Comparison of ENCODE assay signal across 8 mouse cellular contexts in genomic region chr4:31419240-31419639, GRCm38 (mm10).
DNase-seq lines count a peak whose midpoint lies in the region; ATAC-seq and TF ChIP-seq lines count a peak whose summit lies in the region.

No protein-coding gene starts in this region.

- ATAC-seq in common myeloid progenitor, adult 5-6 weeks (replicated peaks; ENCODE audit: low read depth, poor library complexity, severe bottlenecking): peak; percentile 73
- no peak; the same call in 1 of the 2 replicates for ATAC-seq in megakaryocyte-erythroid progenitor cell, adult 5-6 weeks (replicated peaks; ENCODE audit: low FRiP score, low TSS enrichment, poor library complexity, severe bottlenecking)

- no peak for TF ChIP-seq POLR2A in liver, adult 2 months (IDR thresholded peaks at IDR 0.05; ENCODE audit: extremely low read depth, insufficient read depth, low read length)

- no peaks in the 10 kb centered on the region for H3K4me1 ChIP-seq in liver, adult 2 months (ENCODE audit: control insufficient read depth, insufficient read depth, low read length)

- DNase-seq in urinary bladder, postnatal 25 days (ENCODE audit: low spot score): peak; percentile 44
- no peak for DNase-seq in urinary bladder, postnatal 10 days (ENCODE audit: low spot score)
- DNase-seq in gastrocnemius, postnatal 4 days (ENCODE audit: low spot score in 2 of 2): peak; percentile 26 to 57
- DNase-seq in kidney, postnatal 10 days: peak; percentile 73
- peak; percentile 26 for DNase-seq in liver, adult 2 months (ENCODE audit: extremely low read depth, low read depth, low spot score)
- DNase-seq in retina, embryonic 14.5 days (ENCODE audit: low spot score): peak; percentile 83

- no peak overlapping the region for H3K27ac ChIP-seq in liver, adult 2 months (replicated peaks; ENCODE audit: insufficient read depth, low read depth, low read length)

- no peak overlapping the region for H3K9ac ChIP-seq in liver, adult 2 months (ENCODE audit: low read depth, low read length)

- H3K79me2 ChIP-seq in liver, adult 2 months (ENCODE audit: control insufficient read depth, insufficient read depth, low read length): no peaks in the 10 kb centered on the region

- no peak overlapping the region for H3K4me3 ChIP-seq in liver, adult 2 months (ENCODE audit: insufficient read depth, low read depth, low read length)

- no peaks in the 10 kb centered on the region for H3K27me3 ChIP-seq in liver, adult 2 months (ENCODE audit: control insufficient read depth, insufficient read depth, low read length)

- 11% methylated on average over 6 of the region's 6 CpGs for whole genome bisulfite sequencing in liver, adult 2 months

- TF ChIP-seq CTCF in liver, adult 2 months (IDR thresholded peaks at IDR 0.05; ENCODE audit: low read depth, low read length): peak; percentile 19; the same call in 1 of the 2 replicates

- no peaks in the 10 kb centered on the region for H3K36me3 ChIP-seq in liver, adult 2 months (ENCODE audit: control insufficient read depth, insufficient read depth, low read length)
